Comparison of ENCODE assay signal across 8 mouse cellular contexts in the genomic region with DNA sequence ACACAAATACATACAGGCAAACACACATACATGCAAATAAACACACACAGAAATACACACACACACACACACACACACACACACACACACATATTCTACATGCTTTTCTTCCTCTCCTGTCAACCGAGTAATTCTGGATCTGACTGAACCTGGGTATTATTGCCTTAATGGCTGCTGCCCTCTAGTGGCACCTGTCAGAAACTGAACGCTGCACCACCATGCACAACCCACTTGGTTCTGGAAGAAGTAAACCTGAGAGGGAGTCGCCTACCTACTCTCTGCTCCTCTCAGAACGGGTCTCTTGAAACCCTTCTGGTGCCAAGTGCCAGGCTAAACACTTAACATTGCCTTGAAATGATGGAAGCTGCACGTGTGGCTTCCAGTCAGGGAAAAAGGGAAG. TPM values are rescaled to one million over a fixed set of nuclear protein-coding genes. Genes with fewer than 3 reads are reported as not detected.
DNase-seq lines count a peak whose midpoint lies in the region; ATAC-seq and TF ChIP-seq lines count a peak whose summit lies in the region.

No protein-coding gene starts in this region.

- H3K4me1 ChIP-seq in bone marrow macrophage, adult 2 months (ENCODE audit: control insufficient read depth, insufficient read depth, low read length): no peaks in the 10 kb centered on the region

- no peak overlapping the region for H3K4me3 ChIP-seq in bone marrow macrophage, adult 2 months (ENCODE audit: insufficient read depth, low read length)

- peak; percentile 67 to 87 for DNase-seq in adrenal gland, adult (ENCODE audit: inconsistent age in 2 of 2, low spot score in 1 of 2)
- DNase-seq in adrenal gland, adult 8-10 months: no peak
- peak; percentile 80 to 90 for DNase-seq in heart, postnatal 10 days
- peak; percentile 60 to 76 for DNase-seq in layer of hippocampus, postnatal 25 days (ENCODE audit: extremely low spot score in 1 of 2, low spot score in 1 of 2)
- DNase-seq in lung, postnatal 10 days: peak; percentile 89
- peak; percentile 74 for DNase-seq in retina, postnatal 7 days (ENCODE audit: low read depth, low spot score)

- peak; percentile 76 for TF ChIP-seq CTCF in bone marrow macrophage, adult 2 months (IDR thresholded peaks at IDR 0.05; ENCODE audit: low read depth, low read length)

- intact Hi-C loops in heart, postnatal 10 days (cut with DNase I): no loop called here

- no peak for TF ChIP-seq POLR2A in bone marrow macrophage, adult 2 months (IDR thresholded peaks at IDR 0.05; ENCODE audit: borderline replicate concordance, low read depth, low read length)

- no peak overlapping the region for H3K27ac ChIP-seq in bone marrow macrophage, adult 2 months (ENCODE audit: insufficient read depth, low read depth, low read length)

- peak; percentile 73 for ATAC-seq in erythroblast, adult 5-6 weeks (replicated peaks; ENCODE audit: low FRiP score, poor library complexity, severe bottlenecking)

RNA-seq across cellular contexts. Expression of a gene that starts 11.7 kb away (rescaled TPM):
- total RNA-seq in adrenal gland, adult 8-10 months (2022): 10 to 100 TPM in 1 of 4 experiments, 1 to 10 TPM in 3; 6.9 to 10.7 (median 7.7) TPM
- not detected in 2 replicates for polyA plus RNA-seq in bone marrow macrophage, adult 2 months (2012; ENCODE audit: insufficient read depth, insufficient read length, missing spikeins)
- total RNA-seq in erythroblast, adult 5-6 weeks (2015; ENCODE audit: low replicate concordance): not detected in 2 replicates
- total RNA-seq in erythroblast, adult 5-6 weeks (2017; ENCODE audit: low replicate concordance): not detected in 2 replicates
- 10 to 100 TPM; 18.1 to 25.8 TPM for total RNA-seq in heart, postnatal 10 days (2021)
- 1 to 10 TPM; 3.2 to 5.4 TPM for total RNA-seq in layer of hippocampus, postnatal 25 days (2021)

RNA-seq across cellular contexts. Expression of a gene that starts 30.2 kb away (rescaled TPM):
- total RNA-seq in adrenal gland, adult 8-10 months (2022): 10 to 100 TPM; 28.1 to 56.5 (median 50.6) TPM
- polyA plus RNA-seq in bone marrow macrophage, adult 2 months (2012; ENCODE audit: insufficient read depth, insufficient read length, missing spikeins): 52.4 and 54.4 TPM in 2 replicates
- total RNA-seq in erythroblast, adult 5-6 weeks (2015; ENCODE audit: low replicate concordance): 173 and 183 TPM in 2 replicates
- 354 and 411 TPM in 2 replicates for total RNA-seq in erythroblast, adult 5-6 weeks (2017; ENCODE audit: low replicate concordance)
- total RNA-seq in heart, postnatal 10 days (2021): 10 to 100 TPM; 30.3 to 32.9 TPM
- 10 to 100 TPM; 17.0 to 18.1 TPM for total RNA-seq in layer of hippocampus, postnatal 25 days (2021)

Comparison
In these comparisons a context has a peak if more than half of its experiments do, and no peak if none do; other contexts are left out.
1. RNA of a gene that starts 11.7 kb away (total RNA-seq): 18.1 to 25.8 TPM in heart, postnatal 10 days, 6.9 to 10.7 TPM in adrenal gland, adult 8-10 months and 3.2 to 5.4 TPM in layer of hippocampus, postnatal 25 days; not detected in erythroblast, adult 5-6 weeks; every median in the first group is over 4 times any median in the second.